Mouse (Mus musculus): ENCODE results near the gene Myl4. TPM values are rescaled to one million over a fixed set of nuclear protein-coding genes. Genes with fewer than 3 reads are reported as not detected.

The Myl4 gene
- total and polyA plus RNA-seq, 2 experiments from 2014 or later: 758 to 1,182 TPM

DNA sequence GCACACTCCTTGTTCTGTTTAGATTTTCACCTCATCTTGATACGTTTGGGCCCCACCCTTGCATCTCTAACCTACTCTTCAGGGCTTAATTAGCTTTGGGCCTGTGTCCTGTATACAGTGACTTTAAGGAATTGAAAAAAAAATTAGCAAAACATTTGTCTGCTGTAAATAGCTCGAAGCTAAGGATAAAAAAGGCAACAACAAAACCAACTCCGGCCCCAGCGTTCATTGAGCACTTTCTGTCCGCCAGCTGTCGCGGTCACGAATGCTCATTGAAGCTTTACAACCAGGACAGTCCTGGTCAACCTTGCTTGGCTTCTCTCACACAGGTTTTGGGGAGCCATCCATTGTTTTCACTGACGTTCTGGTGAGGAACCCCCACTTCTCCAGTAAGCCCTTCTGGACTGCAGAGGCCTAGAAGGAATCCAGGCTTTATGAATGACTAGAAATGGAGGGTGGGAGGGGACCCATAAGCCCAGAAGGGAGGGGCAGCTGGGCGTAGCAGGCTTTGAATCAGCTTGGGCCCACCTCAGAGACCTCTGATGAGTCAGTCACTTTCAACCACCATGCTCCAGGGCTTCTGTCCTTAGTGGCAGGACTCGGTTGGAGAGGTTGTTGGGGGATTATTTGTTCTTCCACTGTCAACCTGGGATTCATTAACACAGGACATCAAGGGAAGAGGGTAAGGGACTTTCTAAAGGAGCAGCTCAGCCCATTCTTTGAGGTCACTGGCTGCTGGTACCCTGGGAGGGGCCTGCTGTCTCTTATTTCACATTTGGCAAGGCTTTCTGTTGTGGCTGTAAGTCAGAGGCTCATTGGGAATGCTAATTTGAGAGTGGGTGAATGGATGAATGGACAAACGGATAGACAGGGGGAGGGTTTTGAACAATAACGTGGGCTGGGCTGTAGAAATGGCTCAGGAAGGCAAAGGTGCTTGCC lies 68.9 kb downstream of the Myl4 start:
- Histone ChIP-seq H3K9me3 (replicated peaks; ENCODE audit: control insufficient read depth, low read length) (no peaks in the 10 kb centered on the region), H3K4me2 (ENCODE audit: low read depth, low read length) (no peak overlapping the region), H3K9ac (replicated peaks; ENCODE audit: low read depth, low read length) (no peak overlapping the region), H3K27ac (ENCODE audit: low read depth) (peak overlapping the region; percentile 32; the same call in 1 of the 2 replicates), H3K36me3 (replicated peaks; ENCODE audit: control insufficient read depth, insufficient read depth, low read length) (no peaks in the 10 kb centered on the region), H3K27me3 (ENCODE audit: control insufficient read depth, insufficient read depth, low read length) (no peaks in the 10 kb centered on the region), H3K4me3 (ENCODE audit: low read depth, low read length) (no peak overlapping the region), H3K4me1 (ENCODE audit: control insufficient read depth, insufficient read depth) (peaks cover 17% of the 10 kb centered on the region; the same call in 1 of the 2 replicates)
- DNase-seq (ENCODE audit: low spot score) (no peak), ATAC-seq (ENCODE audit: insufficient read depth, low read depth) (no peak)
- TF ChIP-seq EP300 (IDR thresholded peaks at IDR 0.05; ENCODE audit: low read depth): no peak
- no peak for TF ChIP-seq CTCF (IDR thresholded peaks at IDR 0.05; ENCODE audit: low read depth)
- whole genome bisulfite sequencing: 78% methylated on average over 13 of the region's 13 CpGs

DNA sequence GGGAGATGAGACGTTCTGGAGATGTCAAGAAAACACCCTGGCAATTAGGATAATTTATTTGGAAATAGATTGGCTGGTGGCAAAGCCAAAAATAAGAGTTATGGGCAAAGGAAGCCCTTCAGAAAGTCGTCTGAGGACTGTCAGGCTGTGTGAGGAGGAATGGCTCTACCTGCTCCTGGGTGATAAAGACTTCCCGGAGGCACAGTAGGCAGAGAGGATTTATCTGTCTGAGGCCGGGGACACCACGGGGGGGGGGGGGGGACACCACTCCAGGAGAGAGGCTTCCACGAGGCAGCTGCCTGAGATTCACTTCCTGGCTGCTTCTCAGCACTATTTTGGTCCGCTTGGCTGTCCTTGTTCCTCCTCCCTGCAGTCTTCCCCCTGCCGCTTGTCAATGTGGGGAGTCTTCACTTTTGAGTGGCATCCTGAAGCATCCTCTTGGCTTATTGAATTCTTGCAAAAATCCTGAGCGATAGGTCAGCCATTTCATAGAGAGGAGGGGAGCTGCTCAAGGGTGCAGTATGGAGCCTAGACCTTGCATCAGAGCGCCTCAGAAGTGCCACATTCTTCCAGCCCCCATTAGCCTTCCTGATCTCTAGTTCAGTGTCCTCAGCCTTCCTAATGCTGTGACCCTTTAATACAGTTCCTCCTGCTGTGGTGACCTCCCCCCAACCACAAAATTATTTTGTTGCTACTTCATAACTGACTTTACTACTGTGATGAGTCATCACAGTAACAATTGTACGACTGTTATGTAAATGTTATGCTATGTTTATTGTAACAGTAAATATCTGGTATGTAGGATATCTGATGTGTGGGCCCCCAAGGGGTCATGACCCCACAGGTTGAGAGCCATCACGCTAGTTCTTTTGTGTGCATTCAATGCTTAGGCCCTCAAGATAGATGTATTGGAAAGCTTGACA lies 71.8 kb downstream of the Myl4 start:
- ATAC-seq (ENCODE audit: insufficient read depth, low read depth) (no peak), DNase-seq (ENCODE audit: low spot score) (no peak)
- H3K27me3 ChIP-seq (ENCODE audit: control insufficient read depth, insufficient read depth, low read length): no peaks in the 10 kb centered on the region
- no peak for TF ChIP-seq EP300 (IDR thresholded peaks at IDR 0.05; ENCODE audit: low read depth)
- no peak for TF ChIP-seq CTCF (IDR thresholded peaks at IDR 0.05; ENCODE audit: low read depth)
- H3K4me2 ChIP-seq (ENCODE audit: low read depth, low read length): no peak overlapping the region
- no peak overlapping the region for H3K27ac ChIP-seq (ENCODE audit: low read depth)
- H3K9ac ChIP-seq (replicated peaks; ENCODE audit: low read depth, low read length): no peak overlapping the region
- peaks cover 19% of the 10 kb centered on the region for H3K4me1 ChIP-seq (ENCODE audit: control insufficient read depth, insufficient read depth)
- no peaks in the 10 kb centered on the region for H3K9me3 ChIP-seq (replicated peaks; ENCODE audit: control insufficient read depth, low read length)
- H3K36me3 ChIP-seq (replicated peaks; ENCODE audit: control insufficient read depth, insufficient read depth, low read length): no peaks in the 10 kb centered on the region
- no peak overlapping the region for H3K4me3 ChIP-seq (ENCODE audit: low read depth, low read length)
- 35% methylated on average over 12 of the region's 12 CpGs for WGBS

DNA sequence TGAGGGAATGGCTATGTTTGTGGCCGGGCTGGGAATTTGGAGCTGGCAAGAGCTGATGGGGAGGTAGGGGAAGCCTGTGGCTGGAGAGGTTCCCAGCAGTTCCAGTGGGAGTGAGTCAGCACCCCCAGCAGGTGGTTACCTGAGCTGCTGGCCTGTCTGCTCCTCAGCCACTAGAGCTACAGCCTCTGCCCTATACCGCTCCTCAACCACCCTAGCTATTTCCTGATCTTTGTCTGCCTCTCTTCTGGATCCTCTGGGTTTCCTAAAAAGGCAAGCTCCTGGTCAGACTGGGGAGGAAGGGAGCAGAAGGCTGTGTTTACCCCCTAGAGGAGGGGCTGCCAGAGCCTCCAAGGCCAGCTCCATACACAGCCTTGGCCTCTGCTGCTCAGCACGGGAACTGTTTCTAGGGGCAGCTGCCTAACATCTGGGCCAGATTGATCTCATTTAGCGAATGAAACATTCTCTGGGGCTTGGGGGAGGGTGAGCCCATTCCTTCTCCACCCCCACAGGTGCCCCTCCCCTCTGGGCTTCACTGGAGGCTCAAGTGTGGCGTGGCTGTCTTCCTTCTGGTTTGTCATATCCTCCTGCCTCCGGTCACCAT lies 74.4 kb downstream of the Myl4 start:
- Histone ChIP-seq H3K4me1 (ENCODE audit: control insufficient read depth, insufficient read depth) (peaks cover 12% of the 10 kb centered on the region), H3K9me3 (replicated peaks; ENCODE audit: control insufficient read depth, low read length) (no peaks in the 10 kb centered on the region), H3K36me3 (replicated peaks; ENCODE audit: control insufficient read depth, insufficient read depth, low read length) (no peaks in the 10 kb centered on the region), H3K27me3 (ENCODE audit: control insufficient read depth, insufficient read depth, low read length) (no peaks in the 10 kb centered on the region), H3K27ac (ENCODE audit: low read depth) (peak overlapping the region; percentile 66), H3K9ac (replicated peaks; ENCODE audit: low read depth, low read length) (no peak overlapping the region), H3K4me2 (ENCODE audit: low read depth, low read length) (no peak overlapping the region), H3K4me3 (ENCODE audit: low read depth, low read length) (no peak overlapping the region)
- TF ChIP-seq CTCF (IDR thresholded peaks at IDR 0.05; ENCODE audit: low read depth): no peak
- TF ChIP-seq EP300 (IDR thresholded peaks at IDR 0.05; ENCODE audit: low read depth): no peak
- ATAC-seq (ENCODE audit: insufficient read depth, low read depth) (peak; percentile 53), DNase-seq (ENCODE audit: low spot score) (no peak)
- 34% methylated on average over 6 of the region's 6 CpGs for WGBS

DNA sequence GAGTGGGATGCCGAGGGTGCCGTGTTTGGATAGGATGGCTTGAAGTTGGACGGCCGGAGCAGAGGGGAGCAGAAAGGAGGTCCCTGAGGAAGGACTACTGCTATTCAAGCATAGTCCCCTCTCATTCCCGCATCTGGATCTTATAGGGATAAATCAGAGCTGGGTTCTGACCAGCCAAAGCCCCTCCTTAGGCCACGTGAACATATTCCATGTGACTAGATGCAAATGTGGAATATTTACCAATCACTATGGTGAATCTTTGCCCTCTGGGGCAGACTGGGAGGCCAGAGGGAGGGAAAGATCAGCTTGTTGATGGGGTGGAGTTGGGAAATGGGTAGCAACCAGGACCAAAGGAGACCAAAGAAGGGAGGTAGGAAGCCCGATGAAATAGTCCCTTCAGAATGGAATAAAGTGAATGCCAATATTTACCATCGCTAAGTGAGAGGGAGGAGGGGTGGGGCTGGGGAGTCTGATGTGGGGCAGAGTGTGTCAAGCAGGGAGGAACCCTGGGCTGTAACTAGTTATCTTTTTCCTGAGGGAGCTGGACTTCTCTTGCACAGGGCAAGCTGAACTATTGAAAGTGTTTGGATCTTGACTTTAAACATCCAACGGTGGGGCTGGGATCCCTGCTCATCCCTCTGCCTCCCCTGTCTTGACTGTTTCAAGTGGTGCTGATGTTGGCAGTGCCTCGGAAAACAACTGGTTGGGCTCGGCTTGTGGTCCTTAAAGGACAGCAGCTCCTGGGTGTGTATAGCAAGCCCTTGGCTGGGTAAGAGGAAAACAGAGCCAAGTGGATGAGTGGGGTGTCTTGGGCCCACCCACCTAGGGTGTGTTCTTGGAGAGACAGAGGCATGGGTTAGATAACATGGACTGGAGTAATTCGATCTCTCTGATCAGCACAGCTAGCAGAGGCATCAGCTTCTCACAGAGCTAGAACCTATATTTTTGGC lies 75.3 kb downstream of the Myl4 start:
- Histone ChIP-seq H3K27me3 (ENCODE audit: control insufficient read depth, insufficient read depth, low read length) (no peaks in the 10 kb centered on the region), H3K9ac (replicated peaks; ENCODE audit: low read depth, low read length) (no peak overlapping the region), H3K27ac (ENCODE audit: low read depth) (peak overlapping the region; percentile 66), H3K9me3 (replicated peaks; ENCODE audit: control insufficient read depth, low read length) (no peaks in the 10 kb centered on the region), H3K4me3 (ENCODE audit: low read depth, low read length) (no peak overlapping the region), H3K36me3 (replicated peaks; ENCODE audit: control insufficient read depth, insufficient read depth, low read length) (no peaks in the 10 kb centered on the region), H3K4me2 (ENCODE audit: low read depth, low read length) (no peak overlapping the region), H3K4me1 (ENCODE audit: control insufficient read depth, insufficient read depth) (peaks cover 12% of the 10 kb centered on the region)
- 34% methylated on average over 12 of the region's 12 CpGs for WGBS
- ATAC-seq (ENCODE audit: insufficient read depth, low read depth): peak; percentile 77
- no peak for TF ChIP-seq CTCF (IDR thresholded peaks at IDR 0.05; ENCODE audit: low read depth)
- no peak for TF ChIP-seq EP300 (IDR thresholded peaks at IDR 0.05; ENCODE audit: low read depth)
- peak; percentile 78 for DNase-seq (ENCODE audit: low spot score)

All from heart, postnatal 0 days (tissue).